Mouse (Mus musculus) megakaryocyte progenitor cell, adult 5-6 weeks (primary cell): ENCODE measurements around the gene Bst1. TPM values are rescaled to one million over a fixed set of nuclear protein-coding genes. Genes with fewer than 3 reads are reported as not detected.

Experiments
- ATAC-seq: replicated peaks from 2 replicates; pipeline ENCODE4 v1.8.0; 2016; ENCODE audit warnings: mild to moderate bottlenecking, moderate TSS enrichment, inconsistent platforms; ENCODE audit not compliant: poor library complexity
- total RNA-seq, 2 experiments: library from RNA; stranded (forward) in 1 of 2; stranded (reverse) in 1 of 2; fragments of 157-497, 149-512 nt in 1 of 2; fragments of 200-1000 nt in 1 of 2; gene quantifications; 2 replicates each; pipeline versions ENCODE4 v1.2.3 to v1.2.4; 2015 to 2017

The Bst1 gene
- total RNA-seq, 2 experiments from 2014 or later, result 0.37 to 1.9 TPM

- ATAC-seq, result no peak
Measured at GRCm38 (mm10) chr5:43810427-43811062, 8.1 kb upstream of the Bst1 start.

GRCm38 (mm10) chr5:43814536-43814935, 4.1 kb upstream of the Bst1 start:
- no peak for ATAC-seq

- no peak for ATAC-seq
Measured at GRCm38 (mm10) chr5:43815769-43816168, 2.9 kb upstream of the Bst1 start.

GRCm38 (mm10) chr5:43820785-43821184, 2.1 kb downstream of the Bst1 start:
- no peak for ATAC-seq

- no peak for ATAC-seq
Measured at GRCm38 (mm10) chr5:43821538-43821937, 2.9 kb downstream of the Bst1 start, which contains the start of gene Fbxl5. Fbxl5 (minus strand) TSS chr5:43821638.

- no peak for ATAC-seq
Measured at GRCm38 (mm10) chr5:43822199-43822598, 3.5 kb downstream of the Bst1 start.

- ATAC-seq, result no peak
Measured at GRCm38 (mm10) chr5:43822824-43823223, 4.1 kb downstream of the Bst1 start.

GRCm38 (mm10) chr5:43824580-43824979, 5.9 kb downstream of the Bst1 start:
- peak; percentile 66 for ATAC-seq

GRCm38 (mm10) chr5:43826883-43827282, 8.2 kb downstream of the Bst1 start:
- ATAC-seq, result peak; percentile 86

- no peak for ATAC-seq
Measured at GRCm38 (mm10) chr5:43827366-43827765, 8.7 kb downstream of the Bst1 start.

GRCm38 (mm10) chr5:43836590-43836989, 17.9 kb downstream of the Bst1 start:
- ATAC-seq, result peak; percentile 45

GRCm38 (mm10) chr5:43837372-43837771, 18.7 kb downstream of the Bst1 start:
- ATAC-seq, result peak; percentile 75

GRCm38 (mm10) chr5:43841144-43842010, 22.7 kb downstream of the Bst1 start:
- peak; percentile 89 for ATAC-seq

GRCm38 (mm10) chr5:43842011-43842285, 23.3 kb downstream of the Bst1 start:
- no peak for ATAC-seq

GRCm38 (mm10) chr5:43842576-43843155, 24.0 kb downstream of the Bst1 start:
- ATAC-seq, result no peak

GRCm38 (mm10) chr5:43845083-43845482, 26.4 kb downstream of the Bst1 start:
- no peak for ATAC-seq

- 0 out of 2 replicates have a peak, but pooled peaks have one; percentile 27 for ATAC-seq
Measured at GRCm38 (mm10) chr5:43845646-43846045, 27.0 kb downstream of the Bst1 start.

- ATAC-seq, result no peak
Measured at GRCm38 (mm10) chr5:43846227-43846626, 27.5 kb downstream of the Bst1 start.

- peak; percentile 50 for ATAC-seq
Measured at GRCm38 (mm10) chr5:43847555-43847954, 28.9 kb downstream of the Bst1 start.

- peak; percentile 58 for ATAC-seq
Measured at GRCm38 (mm10) chr5:43848275-43848674, 29.6 kb downstream of the Bst1 start.

GRCm38 (mm10) chr5:43853096-43853867, 34.6 kb downstream of the Bst1 start:
- peak; percentile 53 for ATAC-seq
